Mouse (Mus musculus) stomach, embryonic 14.5 days (tissue): ENCODE results near the gene Atp13a4. TPM values are rescaled to one million over a fixed set of nuclear protein-coding genes. Genes with fewer than 3 reads are reported as not detected.

Experiments used
- ATAC-seq: fragments of 200-750 bp; cut with Nextera tagmentation; 2 replicates; pipeline ENCODE4 v1.8.0; 2017; ENCODE audit warnings: low read depth, moderate TSS enrichment; ENCODE audit not compliant: insufficient number of reproducible peaks, insufficient read depth, low FRiP score
- H3K27ac ChIP-seq: fragments of 300-500 bp; sonication (generic); 2 replicates; pipeline ENCODE4 v1.5.1; 2014; ENCODE audit warnings: mild to moderate bottlenecking, low read length, moderate library complexity, mixed read lengths
- H3K27me3 ChIP-seq: fragments of 300-500 bp; sonication (generic); 2 replicates; pipeline ENCODE4 v1.6.1; 2014; ENCODE audit warnings: low read length, control low read depth, mixed read lengths; ENCODE audit not compliant: control insufficient read depth, insufficient read depth
- H3K36me3 ChIP-seq: fragments of 300-500 bp; sonication (generic); 2 replicates; pipeline ENCODE4 v1.6.1; 2014; ENCODE audit warnings: mild to moderate bottlenecking, control low read depth, low read length, moderate library complexity, mixed read lengths; ENCODE audit not compliant: control insufficient read depth, insufficient read depth
- H3K4me1 ChIP-seq: fragments of 300-500 bp; sonication (generic); 2 replicates; pipeline ENCODE4 v1.6.1; 2014; ENCODE audit warnings: low read length, control low read depth, mixed read lengths; ENCODE audit not compliant: control insufficient read depth, insufficient read depth
- H3K4me2 ChIP-seq: fragments of 300-500 bp; sonication (generic); replicated peaks from 2 replicates; pipeline ENCODE4 v1.6.1; 2014; ENCODE audit warnings: low read depth, low read length, control low read depth
- H3K4me3 ChIP-seq: fragments of 300-500 bp; sonication (generic); 2 replicates; pipeline ENCODE4 v1.5.1; 2014; ENCODE audit warnings: low read depth, low read length, control low read depth
- H3K9ac ChIP-seq: fragments of 300-500 bp; sonication (generic); replicated peaks from 2 replicates; pipeline ENCODE4 v1.6.1; 2014; ENCODE audit warnings: low read depth, mild to moderate bottlenecking, control low read depth, low read length, moderate library complexity, mixed read lengths
- H3K9me3 ChIP-seq: fragments of 300-500 bp; sonication (generic); 2 replicates; pipeline ENCODE4 v1.6.1; 2016; ENCODE audit warnings: low read depth, low read length, control low read depth; ENCODE audit not compliant: control insufficient read depth
- WGBS: fragments of 180-500 bp; shearing (Covaris S2); extraction: QIAGEN DNeasy Blood & Tissue Kit; methylation state at CpG from one replicate; pipeline ENCODE4 v1.1.7; 2014; 5-methylcytosine and 5-hydroxymethylcytosine counted together
- polyA plus RNA-seq: library from polyadenylated mRNA; unstranded; fragments of >200 nt; fragmentation: Nextera tagmentation; extraction: Ambion mirVana; gene quantifications from 2 replicates; pipeline ENCODE4 v1.2.1, GENCODE M21; 2014

Gene Atp13a4
- polyA plus RNA-seq, 1 experiment from 2014 or later: 0.48 TPM

DNA sequence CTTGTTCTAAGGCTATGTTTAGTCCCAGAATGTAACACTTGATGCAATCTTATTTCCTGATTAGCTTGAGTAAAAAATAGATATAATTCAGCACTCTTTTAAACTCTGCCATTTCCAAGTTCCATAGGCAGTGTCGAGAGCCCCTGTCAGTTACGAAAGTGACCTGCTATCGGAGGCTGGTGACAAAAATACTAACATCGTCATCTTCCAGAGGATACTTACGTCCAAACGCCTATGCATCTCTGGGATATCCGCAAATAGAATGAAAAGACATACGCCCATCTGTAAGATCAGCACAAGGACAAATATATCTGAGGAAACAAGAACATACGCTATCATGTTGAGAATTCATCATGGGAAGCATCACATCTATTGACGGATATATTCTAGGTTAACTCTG, 137.3 kb downstream of the Atp13a4 start:
- no peaks in the 10 kb centered on the region for H3K4me1 ChIP-seq
- no peaks in the 10 kb centered on the region for H3K36me3 ChIP-seq
- no peaks in the 10 kb centered on the region for H3K27me3 ChIP-seq
- H3K4me3 ChIP-seq: no peak overlapping the region
- 93% methylated on average over 10 of the region's 10 CpGs for WGBS
- no peaks in the 10 kb centered on the region for H3K9me3 ChIP-seq
- H3K4me2 ChIP-seq: no peak overlapping the region
- H3K27ac ChIP-seq: no peak overlapping the region
- no peak for ATAC-seq
- no peak overlapping the region for H3K9ac ChIP-seq

DNA sequence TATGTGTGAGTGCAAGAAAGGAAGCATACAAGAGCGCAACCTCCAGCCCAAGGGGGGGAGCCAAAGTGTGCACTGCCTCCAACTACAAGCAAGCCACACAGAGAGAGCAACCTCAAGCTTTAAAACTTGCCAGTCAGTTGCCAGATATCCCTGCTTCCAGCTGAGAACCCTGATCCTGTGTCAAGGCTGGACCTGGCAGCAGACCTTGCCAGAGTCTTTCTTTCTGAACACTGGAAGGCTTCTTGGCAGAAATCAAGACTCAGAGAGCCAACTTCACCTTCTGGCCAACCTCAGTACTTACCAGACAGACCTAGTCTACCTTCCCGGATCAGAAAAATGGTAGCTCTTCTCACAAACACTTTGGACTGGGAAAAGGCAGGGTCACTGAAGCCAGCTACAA, 145.6 kb downstream of the Atp13a4 start:
- no peaks in the 10 kb centered on the region for H3K4me1 ChIP-seq
- no peak for ATAC-seq
- H3K9me3 ChIP-seq: no peaks in the 10 kb centered on the region
- H3K36me3 ChIP-seq: no peaks in the 10 kb centered on the region
- 73% methylated on average over 2 of the region's 2 CpGs for WGBS
- H3K9ac ChIP-seq: no peak overlapping the region
- H3K27me3 ChIP-seq: no peaks in the 10 kb centered on the region
- no peak overlapping the region for H3K4me3 ChIP-seq
- H3K4me2 ChIP-seq: no peak overlapping the region
- H3K27ac ChIP-seq: no peak overlapping the region

DNA sequence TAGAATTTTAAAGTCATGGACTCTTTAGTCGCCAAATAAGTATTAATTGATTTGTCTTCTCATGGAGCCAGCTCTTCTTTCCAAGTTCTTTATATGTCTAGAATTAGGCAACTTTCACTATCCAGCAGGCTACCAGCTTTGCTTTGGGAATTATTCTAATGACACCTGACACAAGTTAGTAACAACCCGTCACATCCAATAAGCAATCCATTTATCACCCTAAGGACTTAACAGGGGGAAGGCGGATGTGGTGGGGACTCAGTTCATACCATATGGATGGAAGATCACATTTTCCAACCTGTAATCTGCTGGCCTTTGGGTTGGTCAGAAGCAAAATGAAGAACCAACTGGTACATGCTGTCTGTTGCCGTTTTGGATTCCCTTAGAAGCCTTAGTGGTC, 159.9 kb downstream of the Atp13a4 start:
- H3K4me2 ChIP-seq: no peak overlapping the region
- ATAC-seq: no peak

DNA sequence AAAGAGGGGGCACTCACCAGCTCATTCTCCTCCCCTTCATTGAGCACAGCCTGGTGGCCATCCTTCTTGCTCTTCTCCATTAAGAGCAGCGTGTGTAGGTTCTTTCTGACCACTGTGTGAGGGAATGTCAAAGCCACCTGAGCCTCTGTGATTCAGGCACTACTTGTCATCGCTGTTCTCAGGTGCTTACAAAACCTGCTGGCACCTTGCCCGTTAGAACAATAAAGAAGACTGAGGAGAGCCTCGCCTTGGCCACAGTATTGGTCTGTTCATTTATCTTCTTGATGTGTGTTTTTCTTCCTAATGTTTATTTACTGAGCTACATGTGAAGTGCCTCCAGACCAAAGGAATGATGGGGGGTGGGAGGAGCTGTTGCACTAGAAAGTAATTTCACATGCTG, 166.2 kb downstream of the Atp13a4 start, which contains the start of gene Atp13a5:
Gene Atp13a5 (minus strand): TSS at position 275 of the 400 bp plus-strand sequence.
- Histone ChIP-seq H3K27ac (no peak within 1 kb of the TSS), H3K27me3 (no peaks in the 10 kb centered on the region), H3K36me3 (no peaks in the 10 kb centered on the region), H3K4me2 (no peak within 1 kb of the TSS), H3K9me3 (no peaks in the 10 kb centered on the region), H3K9ac (no peak within 1 kb of the TSS), H3K4me1 (no peaks in the 10 kb centered on the region), H3K4me3 (no peak within 1 kb of the TSS)
- WGBS: 42% methylated on average over 4 of the region's 4 CpGs
- no peak for ATAC-seq

More for the DNA sequence above, 159.9 kb downstream of the Atp13a4 start:
- no peak overlapping the region for H3K4me3 ChIP-seq
- H3K9ac ChIP-seq: no peak overlapping the region
- 77% methylated on average over 4 of the region's 4 CpGs for WGBS
- no peaks in the 10 kb centered on the region for H3K4me1 ChIP-seq
- H3K27me3 ChIP-seq: no peaks in the 10 kb centered on the region
- H3K9me3 ChIP-seq: no peaks in the 10 kb centered on the region
- no peaks in the 10 kb centered on the region for H3K36me3 ChIP-seq
- H3K27ac ChIP-seq: no peak overlapping the region

DNA sequence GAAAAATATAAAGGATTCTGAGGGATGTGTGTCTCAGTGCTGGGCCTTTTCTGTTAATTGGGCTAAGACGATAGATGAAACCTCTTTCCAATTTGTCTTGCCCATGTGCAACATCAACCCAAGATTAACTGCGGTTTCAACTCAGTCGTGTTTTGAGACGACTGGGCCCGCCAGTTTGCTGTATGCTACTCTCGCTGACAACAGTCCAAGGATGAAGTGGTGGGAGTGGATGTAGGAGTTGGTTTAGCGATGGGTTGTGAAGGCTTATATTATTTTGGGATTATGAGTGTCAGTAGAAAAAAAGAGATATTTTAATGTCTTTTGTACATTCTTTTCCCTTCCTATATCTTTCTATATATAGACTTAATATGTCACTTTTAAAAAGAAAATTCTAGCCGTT, 170.0 kb downstream of the Atp13a4 start:
- ATAC-seq: no peak
- no peak overlapping the region for H3K4me3 ChIP-seq

More for the DNA sequence above, 170.0 kb downstream of the Atp13a4 start:
- WGBS: 83% methylated on average over 8 of the region's 8 CpGs
- no peaks in the 10 kb centered on the region for H3K36me3 ChIP-seq
- H3K27me3 ChIP-seq: no peaks in the 10 kb centered on the region
- H3K4me1 ChIP-seq: no peaks in the 10 kb centered on the region
- no peak overlapping the region for H3K27ac ChIP-seq
- H3K4me2 ChIP-seq: no peak overlapping the region
- no peaks in the 10 kb centered on the region for H3K9me3 ChIP-seq
- H3K9ac ChIP-seq: no peak overlapping the region

Other genes with a start within 250 kb of the Atp13a4 start
- gene Atp13a5, start 166.1 kb downstream of the Atp13a4 start, polyA plus RNA-seq: not detected in 2 replicates
- gene Opa1, start 34.5 kb upstream of the Atp13a4 start, polyA plus RNA-seq: 39.8 and 40.4 TPM in 2 replicates